Mouse (Mus musculus) Patski (cell line): Measurements from ENCODE around the gene Btbd11. TPM values are rescaled to one million over a fixed set of nuclear protein-coding genes. Genes with fewer than 3 reads are reported as not detected.
A peak's percentile ranks its signal among the peaks of the same experiment; 100 is the strongest.

ENCODE experiments used
- ATAC-seq: fragments of 100-300 bp; one replicate; pipeline ENCODE4 v1.8.0; 2021
- CTCF ChIA-PET: fragments of 350-600 bp; sonication (Branson Sonifier 250); formaldehyde crosslinking; loops from one replicate; lab custom pipeline; 2022; ENCODE audit warnings: inconsistent platforms; lab: Charles Lee
- POLR2A ChIA-PET: fragments of 350-600 bp; sonication (Branson Sonifier 250); formaldehyde crosslinking; loops from one replicate; lab custom pipeline; 2022; ENCODE audit warnings: antibody characterized with exemption, inconsistent platforms; lab: Charles Lee
- DNase-seq: peaks from one replicate; pipeline ENCODE4 v3.0.0-alpha.2; 2011; ENCODE audit warnings: low read depth, low spot score
- H3K27me3 ChIP-seq: fragments of 371-371 bp; one replicate; pipeline ENCODE4 v1.5.1; 2021
- CTCF ChIP-seq: fragments of 100-300 bp; IDR thresholded peaks from one replicate; pipeline ENCODE4 v1.5.1; 2021
- in situ Hi-C: fragments of 300-500 bp; cut with MboI; formaldehyde crosslinking; loops from 3 replicates; pipeline ENCODE4 v1.11.1; 2018; ENCODE audit warnings: low pct_unique_long_range_greater_than_20kb, mixed read lengths
- polyA plus RNA-seq: library from polyadenylated mRNA; unstranded; gene quantifications from one replicate; pipeline ENCODE4 v1.2.3, GENCODE M21; 2021

Gene Btbd11
- polyA plus RNA-seq, 1 experiment from 2014 or later: 3.5 TPM

DNA sequence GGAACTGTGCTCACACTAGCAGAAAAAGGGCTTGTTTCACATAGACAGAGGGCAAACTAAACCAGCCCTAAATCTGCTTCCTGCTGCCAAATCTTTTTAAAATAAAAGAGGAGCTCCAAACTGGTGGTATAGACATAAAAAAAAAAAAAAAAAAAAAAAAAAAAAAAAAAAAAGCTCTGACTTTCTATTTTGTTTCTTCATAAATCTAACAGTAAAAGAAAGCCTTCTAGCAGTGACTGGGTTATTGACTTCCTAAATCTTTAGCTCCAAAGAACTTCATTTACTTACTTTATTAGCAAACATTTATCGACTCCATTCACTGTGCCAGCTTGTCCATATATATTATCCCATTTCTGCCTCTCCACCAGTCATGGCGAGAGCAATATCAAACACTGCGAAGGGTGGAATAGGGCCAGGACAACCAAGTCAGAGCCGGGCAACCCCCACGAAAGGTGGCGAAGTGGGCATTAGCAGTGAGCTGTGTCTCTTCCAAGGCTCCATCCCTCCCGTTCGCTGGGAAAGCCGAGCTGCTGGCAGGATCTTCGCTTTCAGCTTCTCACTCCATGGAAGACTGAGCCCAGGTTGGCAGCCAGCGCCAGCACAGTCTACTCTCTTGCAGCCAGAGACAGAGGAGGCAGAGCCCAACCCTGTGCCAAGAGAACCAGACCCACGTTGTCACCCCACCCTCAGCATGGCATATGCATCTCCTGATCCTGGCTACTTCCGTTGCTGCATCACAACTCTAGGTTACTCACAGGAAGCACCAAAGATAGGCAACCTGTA, 153.9 kb downstream of the Btbd11 start:
- no peak for DNase-seq
- in situ Hi-C loops: no loop called here
- no peak for TF ChIP-seq CTCF
- no peaks in the 10 kb centered on the region for H3K27me3 ChIP-seq
- CTCF ChIA-PET: interaction anchor here (0.9 to 1.5 kb wide), 3 partner anchors 15 to 76 kb away, joined by 3 read pairs; no protein-coding TSS in a partner anchor
- POLR2A ChIA-PET: interaction anchor here (0.8 kb wide), 1 partner anchor 9 kb away, joined by 3 read pairs; no protein-coding TSS in a partner anchor
- ATAC-seq: no peak

DNA sequence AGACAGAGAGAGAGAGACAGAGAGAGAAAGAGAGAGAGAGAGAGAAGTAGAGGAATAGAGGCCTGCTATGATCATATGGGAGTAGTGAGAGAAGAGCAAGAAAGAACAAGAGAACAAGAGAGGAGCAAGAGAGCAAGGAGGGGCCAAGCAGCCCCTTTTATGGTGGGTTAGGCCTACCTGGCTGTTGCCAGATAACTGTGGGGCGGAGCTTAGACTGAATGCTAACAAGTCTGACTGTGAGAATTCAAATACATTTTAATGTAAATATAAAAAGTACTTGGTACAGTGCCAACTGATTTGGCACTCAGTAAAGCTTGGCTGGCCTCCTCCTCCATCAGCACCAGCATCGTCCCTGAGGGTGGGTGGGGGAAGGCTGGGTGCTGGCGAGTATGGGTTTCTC, 154.9 kb downstream of the Btbd11 start:
- ATAC-seq: no peak
- no peak for DNase-seq
- POLR2A ChIA-PET: no interaction called here
- CTCF ChIA-PET: no interaction called here
- TF ChIP-seq CTCF: no peak
- no peaks in the 10 kb centered on the region for H3K27me3 ChIP-seq
- in situ Hi-C loops: no loop called here

- ATAC-seq (no peak), DNase-seq (no peak)
- ChIA-PET POLR2A (no interaction called here), CTCF (no interaction called here)
- H3K27me3 ChIP-seq: no peaks in the 10 kb centered on the region
- TF ChIP-seq CTCF: no peak
- in situ Hi-C loops: no loop called here
Measured at GRCm38 (mm10) chr10:85541892-85542630, 155.4 kb downstream of the Btbd11 start.

GRCm38 (mm10) chr10:85543281-85543680, 156.7 kb downstream of the Btbd11 start:
- H3K27me3 ChIP-seq: no peaks in the 10 kb centered on the region
- no peak for TF ChIP-seq CTCF
- DNase-seq (no peak), ATAC-seq (no peak)
- POLR2A ChIA-PET: no interaction called here
- CTCF ChIA-PET: no interaction called here
- in situ Hi-C loops: no loop called here

DNA sequence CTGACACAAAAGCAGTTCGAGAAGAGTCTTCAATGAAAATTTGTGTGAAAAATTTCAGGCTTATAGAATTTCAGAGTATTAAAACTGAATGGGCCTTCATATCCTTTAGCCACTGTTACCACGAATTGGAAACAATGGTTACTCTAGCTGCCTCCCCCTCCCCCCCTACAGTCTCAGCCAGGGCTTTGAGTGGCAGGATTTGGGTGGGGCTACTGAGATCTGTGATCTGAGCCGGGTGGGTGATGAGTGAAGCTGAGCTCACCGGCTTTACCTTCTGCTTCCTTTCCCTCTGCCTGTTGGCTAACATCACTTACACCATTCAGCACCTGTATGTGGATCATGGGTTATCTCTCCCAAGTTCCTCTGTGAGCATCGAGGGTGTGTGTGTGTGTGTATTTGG, 158.4 kb downstream of the Btbd11 start:
- in situ Hi-C loops: no loop called here
- ATAC-seq: no peak
- no peak for TF ChIP-seq CTCF
- DNase-seq: no peak
- CTCF ChIA-PET: no interaction called here
- POLR2A ChIA-PET: no interaction called here
- no peaks in the 10 kb centered on the region for H3K27me3 ChIP-seq

DNA sequence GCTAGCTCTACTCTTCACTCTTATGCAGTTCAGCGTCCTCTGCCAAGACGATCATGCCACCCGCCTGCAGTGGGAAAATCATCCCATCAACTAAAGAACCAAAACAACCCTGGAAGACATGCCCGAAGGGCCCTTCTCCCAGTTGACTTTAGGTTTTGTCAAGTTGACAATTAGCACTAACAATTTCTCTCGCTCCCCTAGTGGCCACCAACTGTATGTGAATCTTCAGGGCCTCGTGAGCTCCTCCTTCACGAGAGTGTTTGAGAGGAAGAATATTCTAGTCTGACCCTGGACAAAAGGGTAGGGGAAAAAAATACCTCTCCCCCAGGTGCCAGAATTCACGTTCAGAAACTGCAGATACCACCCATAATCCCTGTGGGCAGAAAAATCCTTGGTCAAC, 168.6 kb downstream of the Btbd11 start:
- peak; percentile 46 for TF ChIP-seq CTCF
- CTCF ChIA-PET: interaction anchor here (0.9 to 1.5 kb wide), 2 partner anchors 15 to 96 kb away, joined by 3 read pairs; no protein-coding TSS in a partner anchor
- ATAC-seq (no peak), DNase-seq (no peak)
- in situ Hi-C loops: no loop called here
- no peaks in the 10 kb centered on the region for H3K27me3 ChIP-seq
- POLR2A ChIA-PET: interaction anchor here (0.7 kb wide), 1 partner anchor 100 kb away, joined by 3 read pairs; no protein-coding TSS in a partner anchor

- DNase-seq (no peak), ATAC-seq (no peak)
- POLR2A ChIA-PET: no interaction called here
- no peak for TF ChIP-seq CTCF
- in situ Hi-C loops: no loop called here
- CTCF ChIA-PET: no interaction called here
- no peaks in the 10 kb centered on the region for H3K27me3 ChIP-seq
Measured at GRCm38 (mm10) chr10:85561418-85561817, 174.8 kb downstream of the Btbd11 start.

DNA sequence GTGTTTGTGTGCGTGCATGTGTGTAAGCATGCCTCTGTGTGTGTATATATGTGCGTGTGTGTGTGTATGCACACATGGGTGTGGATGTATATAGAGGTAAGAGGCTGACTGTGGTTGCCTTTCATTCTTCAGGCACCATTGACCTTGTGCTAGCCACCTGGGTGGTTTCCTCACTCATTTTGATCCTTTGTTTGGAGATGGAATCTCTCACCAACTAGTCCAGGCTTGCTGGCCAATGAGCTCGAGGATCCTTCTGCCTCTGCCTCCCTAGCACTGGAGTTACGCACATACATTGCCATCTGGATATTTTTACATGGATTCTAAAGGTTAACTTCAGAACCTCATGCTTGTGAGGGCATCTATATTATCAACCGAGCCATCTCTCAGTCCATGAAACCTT, 184.8 kb downstream of the Btbd11 start:
- CTCF ChIA-PET: no interaction called here
- DNase-seq: no peak
- in situ Hi-C loops: no loop called here
- no peak for TF ChIP-seq CTCF
- no peak for ATAC-seq
- POLR2A ChIA-PET: no interaction called here
- no peaks in the 10 kb centered on the region for H3K27me3 ChIP-seq

GRCm38 (mm10) chr10:85572571-85572970, 186.0 kb downstream of the Btbd11 start:
- no peak for ATAC-seq
- no peak for TF ChIP-seq CTCF
- ChIA-PET POLR2A (no interaction called here), CTCF (interaction anchor here (1.6 kb wide), 1 partner anchor 16 kb away, joined by 3 read pairs; no protein-coding TSS in a partner anchor)
- no peaks in the 10 kb centered on the region for H3K27me3 ChIP-seq
- in situ Hi-C loops: no loop called here
- DNase-seq: no peak

DNA sequence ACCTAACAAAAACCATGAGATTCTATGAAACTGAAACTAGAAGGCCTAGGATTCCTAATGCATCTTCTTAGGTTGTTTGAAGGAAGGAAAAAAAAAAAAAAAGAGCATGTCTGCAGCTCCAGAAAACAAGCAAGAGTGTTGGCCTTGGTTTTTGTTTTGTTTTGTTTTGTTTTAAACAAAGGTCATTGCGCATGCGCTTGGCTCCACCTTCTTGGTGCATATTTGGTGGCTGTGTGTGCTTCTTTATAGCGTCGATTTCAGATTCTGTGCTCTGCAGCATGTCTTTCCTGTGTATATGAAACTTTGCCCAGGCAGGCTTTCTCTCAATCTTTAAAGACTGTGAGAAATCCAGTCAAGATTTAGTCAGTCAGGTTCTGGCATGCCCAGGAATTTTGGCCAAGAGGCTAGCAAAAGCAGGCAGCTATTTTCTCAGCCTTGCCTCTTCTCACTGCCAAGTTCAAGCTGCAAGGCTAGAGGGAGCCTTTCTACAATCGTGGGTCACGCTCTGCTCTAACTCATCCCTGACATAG, 191.3 kb downstream of the Btbd11 start:
- DNase-seq (no peak), ATAC-seq (no peak)
- ChIA-PET POLR2A (no interaction called here), CTCF (interaction anchor here (1.0 to 1.3 kb wide), 2 partner anchors 46 to 52 kb away, joined by 3 read pairs; no protein-coding TSS in a partner anchor)
- in situ Hi-C loops: no loop called here
- H3K27me3 ChIP-seq: no peaks in the 10 kb centered on the region
- TF ChIP-seq CTCF: no peak
